Mouse (Mus musculus): ENCODE measurements at regions not wholly inside any gene's neighbourhood (a gene's known extent, or its start where the extent isn't known, plus 50 kb on each side); places are given as distances from the start of the nearest gene placed in this dataset.

DNA sequence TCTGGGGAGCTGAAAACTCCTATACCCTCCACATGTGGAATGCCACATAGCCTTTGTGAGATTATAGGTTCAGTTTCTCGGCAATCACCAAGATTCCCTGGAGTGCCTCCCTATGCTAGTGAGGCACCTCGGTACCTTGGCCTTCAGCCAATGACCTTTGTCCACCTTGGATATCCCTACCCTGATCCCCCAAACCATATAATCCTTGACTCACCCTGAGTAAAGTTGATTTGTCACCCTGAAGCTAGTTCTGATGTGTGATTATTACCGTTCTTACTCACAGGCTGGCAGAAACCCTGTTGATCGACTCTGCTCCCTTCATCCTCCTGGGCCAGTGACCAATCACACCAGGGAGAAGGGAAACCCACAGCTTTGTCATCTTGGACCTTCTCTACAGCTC lies 152.5 kb downstream of the Ptpru start:
- Histone ChIP-seq H3K27me3 (no peaks in the 10 kb centered on the region), H3K9ac (no peak overlapping the region), H3K27ac (no peak overlapping the region), H3K9me3 (replicated peaks) (no peaks in the 10 kb centered on the region), H3K4me3 (no peak overlapping the region), H3K4me1 (replicated peaks) (no peaks in the 10 kb centered on the region), H3K36me3 (no peaks in the 10 kb centered on the region), H3K4me2 (no peak overlapping the region)
- WGBS: 86% methylated on average over 4 of the region's 4 CpGs
- ATAC-seq (replicated peaks; ENCODE audit: insufficient number of reproducible peaks, insufficient read depth, low FRiP score, low read depth): no peak

DNA sequence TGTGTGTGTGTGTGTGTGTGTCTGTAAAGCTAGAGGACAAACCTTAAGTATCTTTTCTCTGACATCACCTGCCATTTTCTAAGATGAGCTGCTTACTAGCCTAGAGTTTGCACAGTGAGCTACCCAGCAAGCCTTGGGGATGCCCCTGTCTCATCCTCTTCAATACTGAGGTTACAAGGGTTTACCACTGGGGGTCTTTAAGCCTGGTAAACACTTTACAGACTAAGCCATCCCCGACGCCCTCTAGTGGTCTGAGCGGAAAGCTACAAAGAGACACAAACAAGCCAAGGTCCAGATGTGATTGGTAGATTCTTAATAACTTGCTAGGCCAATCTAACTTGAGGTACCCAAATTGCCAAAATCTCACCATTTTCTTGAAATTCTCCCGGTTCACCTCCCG lies 143.9 kb downstream of the Ptpru start:
- 9% methylated on average over 5 of the region's 5 CpGs for WGBS
- no peak for ATAC-seq (replicated peaks; ENCODE audit: insufficient number of reproducible peaks, insufficient read depth, low FRiP score, low read depth)

DNA sequence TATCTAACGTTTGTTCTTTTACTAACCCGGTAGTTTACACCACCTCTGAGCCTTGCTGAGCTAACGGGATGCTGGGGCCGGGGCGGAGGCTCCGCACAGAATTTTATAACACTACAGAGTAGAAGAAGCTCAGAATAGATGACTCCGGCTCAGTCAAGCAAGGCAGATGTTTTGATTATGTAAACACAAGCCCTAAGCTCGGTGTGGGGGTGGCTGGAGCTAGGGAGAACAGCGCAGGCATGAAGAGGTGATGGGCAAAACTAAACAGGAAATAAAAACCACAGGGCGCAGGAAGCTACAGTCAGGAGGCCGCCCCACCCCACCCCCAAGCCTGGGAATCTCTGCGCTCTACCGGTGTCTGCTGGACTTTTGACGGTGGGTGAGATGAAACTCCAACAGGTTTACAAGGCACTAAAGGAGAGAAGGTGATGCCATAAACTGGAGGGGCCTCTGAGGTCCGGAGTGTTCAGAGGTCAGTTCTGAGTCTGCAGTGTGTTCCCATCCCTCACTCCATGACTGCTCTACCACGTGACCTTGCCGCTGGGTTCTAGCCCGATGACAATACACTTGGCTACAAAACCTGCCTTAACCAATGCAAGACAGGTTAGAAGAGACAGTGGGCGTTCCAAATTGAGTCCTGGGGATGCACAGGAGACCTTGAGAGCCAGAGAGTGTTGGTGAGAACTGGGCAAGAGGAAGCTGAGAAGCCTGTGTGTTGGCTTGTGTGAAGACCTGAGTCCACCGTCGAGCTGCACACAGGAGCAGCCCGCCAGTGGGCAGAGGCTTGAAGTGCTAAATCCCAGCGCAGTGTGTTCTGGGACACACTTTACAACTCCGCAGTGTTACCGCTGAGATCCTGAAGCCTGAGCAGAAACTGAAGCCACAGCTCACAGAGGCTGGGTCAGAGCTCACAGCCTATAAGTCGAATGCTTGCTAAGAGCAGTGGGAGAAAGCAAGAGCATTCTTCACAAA lies 141.9 kb downstream of the Ptpru start:
- Histone ChIP-seq H3K9ac (no peak overlapping the region), H3K27me3 (no peaks in the 10 kb centered on the region), H3K4me3 (no peak overlapping the region), H3K9me3 (replicated peaks) (no peaks in the 10 kb centered on the region), H3K27ac (no peak overlapping the region), H3K36me3 (no peaks in the 10 kb centered on the region), H3K4me1 (replicated peaks) (no peaks in the 10 kb centered on the region), H3K4me2 (no peak overlapping the region)
- no peak for ATAC-seq (replicated peaks; ENCODE audit: insufficient number of reproducible peaks, insufficient read depth, low FRiP score, low read depth)
- WGBS: 60% methylated on average over 26 of the region's 26 CpGs

More for the DNA sequence above, 143.9 kb downstream of the Ptpru start:
- Histone ChIP-seq H3K4me1 (replicated peaks) (no peaks in the 10 kb centered on the region), H3K9me3 (replicated peaks) (no peaks in the 10 kb centered on the region), H3K27me3 (no peaks in the 10 kb centered on the region), H3K36me3 (no peaks in the 10 kb centered on the region), H3K27ac (no peak overlapping the region), H3K4me3 (no peak overlapping the region), H3K4me2 (no peak overlapping the region), H3K9ac (no peak overlapping the region)

Data from heart, embryonic 15.5 days (tissue).